Mouse (Mus musculus) left cerebral cortex, postnatal 36 days (tissue): ENCODE measurements around the gene Pdcd1lg2. TPM values are rescaled to one million over a fixed set of nuclear protein-coding genes. Genes with fewer than 3 reads are reported as not detected.

ENCODE experiments used
- DNase-seq, 2 experiments: peaks; one replicate each; pipeline ENCODE4 v3.0.0; 2021 to 2022; ENCODE audit warnings: low spot score in 2 of 2, mixed read lengths in 1 of 2
- intact Hi-C: fragments of 180-260 bp; cut with DNase I; formaldehyde crosslinking; loops from one replicate; pipeline ENCODE4 v1.15.1; 2025
- total RNA-seq, 2 experiments: library from RNA; stranded (reverse); gene quantifications; 2 replicates each; pipeline ENCODE4 v1.2.3; 2021

The Pdcd1lg2 gene
- total RNA-seq, 2 experiments from 2014 or later, result 0.20 to 0.32 TPM

GRCm38 (mm10) chr19:29515991-29516390 is 105.3 kb downstream of the Pdcd1lg2 start:
- intact Hi-C loops, result no loop called here
- no peak for DNase-seq

- no peak for DNase-seq
- intact Hi-C loops, result no loop called here
These were observed 107.7 kb downstream of the Pdcd1lg2 start for GRCm38 (mm10) chr19:29518409-29518808.

- intact Hi-C loops, result no loop called here
- DNase-seq, result no peak
These were observed 108.2 kb downstream of the Pdcd1lg2 start for GRCm38 (mm10) chr19:29518922-29519321.

Other genes starting within 250 kb of the Pdcd1lg2 start
- 10 to 100 TPM; 28.0 to 38.6 TPM for gene Jak2, start 159.1 kb upstream of the Pdcd1lg2 start, total RNA-seq
- gene Insl6, start 85.6 kb upstream of the Pdcd1lg2 start, total RNA-seq, result under 1 TPM in 1 of 2 experiments, not detected in 1; 0.96 TPM
- 1 to 10 TPM; 1.2 to 1.5 TPM for gene Rln1, start 76.2 kb upstream of the Pdcd1lg2 start, total RNA-seq
- 10 to 100 TPM; 23.7 to 28.6 TPM for gene Plgrkt, start 43.5 kb upstream of the Pdcd1lg2 start, total RNA-seq
- under 1 TPM; 0.97 to 0.99 TPM for gene Cd274, start 43.5 kb upstream of the Pdcd1lg2 start, total RNA-seq
- gene Ric1, start 111.4 kb downstream of the Pdcd1lg2 start, total RNA-seq, result 10 to 100 TPM; 32.2 to 37.9 TPM
- 10 to 100 TPM; 35.5 to 35.9 TPM for gene Ermp1, start 237.5 kb downstream of the Pdcd1lg2 start, total RNA-seq